Mouse (Mus musculus): Measurements from ENCODE around the gene Mas1. TPM values are rescaled to one million over a fixed set of nuclear protein-coding genes. Genes with fewer than 3 reads are reported as not detected.
"Not testable (repeated sequence)": the region's sequence is repeated elsewhere in the genome, so short reads cannot be mapped to it uniquely, and the experiment has no call there.

Gene Mas1
- total RNA-seq (2021): under 1 TPM; 0.18 to 0.90 TPM
- long read RNA-seq, experiment 1: 0 reads
- long read RNA-seq, experiment 2: 0 reads

DNA sequence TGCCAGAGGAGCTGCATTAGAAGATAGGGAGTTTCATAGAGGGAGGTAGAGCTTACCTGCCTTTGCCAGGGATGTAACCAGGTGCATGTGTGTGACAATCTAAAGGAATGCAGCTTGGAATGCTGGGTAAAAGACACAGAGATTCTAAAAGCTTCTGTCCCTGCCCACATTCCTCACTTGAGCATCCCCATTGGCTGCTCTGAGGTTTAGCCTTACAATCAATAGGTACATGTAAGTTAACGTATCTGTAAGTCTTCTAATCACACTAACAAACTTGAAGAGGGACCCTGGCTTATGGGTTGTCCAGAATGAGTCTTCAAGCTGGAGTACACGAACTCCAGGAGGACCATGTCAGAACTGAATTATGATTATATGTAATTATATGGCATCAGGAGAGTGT, at the start of gene Mas1:
Gene Mas1, minus strand, starts transcription at position 101 of the 400 bp plus-strand sequence.
- intact Hi-C loops (cut with DNase I; ENCODE audit: low total_unique reads): no loop called here
- DNase-seq: no peak

DNA sequence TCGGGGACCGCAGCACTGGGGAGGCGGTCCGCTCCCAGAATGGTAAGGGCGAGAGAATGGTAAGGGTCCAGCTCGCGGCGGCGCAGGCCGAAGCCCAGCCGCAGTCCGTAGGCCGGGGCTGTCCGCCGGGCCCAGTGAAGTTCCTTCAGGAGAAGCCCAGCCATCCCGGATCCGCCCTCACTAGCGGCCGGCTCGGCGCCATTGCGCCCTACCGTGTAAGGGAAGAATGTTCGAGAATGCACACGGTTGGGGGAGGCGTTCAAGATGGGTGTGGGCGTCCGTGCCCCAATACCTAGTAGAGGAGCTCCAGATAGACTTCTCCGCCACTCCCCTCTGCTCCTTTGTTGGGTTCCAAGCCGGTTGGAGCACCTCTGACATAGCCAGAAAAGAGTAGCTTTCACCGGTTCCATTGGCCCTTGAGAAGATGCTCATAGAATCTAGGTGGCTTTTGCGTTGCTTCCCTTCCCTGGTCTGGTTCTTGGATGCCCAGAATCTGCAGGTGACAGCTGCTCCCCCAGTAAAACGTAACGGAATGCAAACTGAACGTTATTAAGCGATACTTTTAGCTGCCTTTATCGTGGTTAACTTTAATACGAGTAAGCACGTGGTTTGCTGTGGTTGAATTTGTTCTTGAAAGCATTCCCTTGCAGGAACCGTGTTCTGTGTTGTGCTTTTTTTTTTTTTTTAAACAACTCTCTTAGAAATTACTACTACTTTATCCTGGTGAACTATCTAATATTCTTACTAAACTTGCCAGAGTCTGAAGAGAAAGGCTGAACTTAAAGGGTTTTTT, 48.8 kb upstream of the Mas1 start:
- intact Hi-C loops (cut with DNase I; ENCODE audit: low total_unique reads): loop anchor here (10.0 kb wide), 1 partner anchor 68 kb away; no protein-coding TSS in a partner anchor
- peak; percentile 45 for DNase-seq

DNA sequence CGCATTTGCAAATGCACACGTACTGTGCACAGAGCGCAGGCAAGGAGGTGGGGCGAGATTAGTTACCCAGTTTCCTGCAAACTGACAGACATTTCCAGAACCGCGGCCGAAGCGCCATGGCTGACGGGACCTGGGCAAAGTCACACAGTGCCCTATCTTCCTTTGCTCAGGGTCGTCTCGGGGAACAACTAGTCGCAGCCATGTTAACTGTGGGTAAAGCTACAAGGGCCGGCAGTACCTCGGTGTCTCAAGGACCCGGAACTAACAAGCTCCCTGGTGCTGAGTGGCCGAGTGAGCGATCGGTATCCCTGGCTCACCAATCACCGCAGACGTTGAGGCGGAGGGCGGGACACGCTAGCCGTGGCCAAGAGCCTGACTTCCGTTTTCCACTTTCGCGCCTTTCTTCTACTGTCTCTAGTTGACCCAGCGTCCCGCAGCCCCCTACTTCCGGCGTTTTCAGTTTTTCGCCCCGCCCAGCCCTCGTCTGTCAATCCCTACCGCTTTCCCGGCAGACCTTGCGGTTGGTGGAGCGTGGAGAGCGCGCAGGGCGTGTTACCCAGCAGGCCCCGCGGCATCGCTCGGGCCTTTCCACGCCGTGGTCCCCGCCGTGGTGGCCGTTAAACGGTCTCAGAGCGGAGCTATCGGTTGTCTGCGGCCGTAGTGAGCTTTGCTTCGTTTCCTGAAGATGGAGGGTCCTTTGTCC, 48.1 kb upstream of the Mas1 start, which contains the start of gene Mrpl18:
Gene Mrpl18, minus strand, starts transcription at position 465 of the 703 bp plus-strand sequence.
- DNase-seq: peak; percentile 99
- intact Hi-C loops (cut with DNase I; ENCODE audit: low total_unique reads): loop anchor here (10.0 kb wide), 1 partner anchor 69 kb away; no protein-coding TSS in a partner anchor

DNA sequence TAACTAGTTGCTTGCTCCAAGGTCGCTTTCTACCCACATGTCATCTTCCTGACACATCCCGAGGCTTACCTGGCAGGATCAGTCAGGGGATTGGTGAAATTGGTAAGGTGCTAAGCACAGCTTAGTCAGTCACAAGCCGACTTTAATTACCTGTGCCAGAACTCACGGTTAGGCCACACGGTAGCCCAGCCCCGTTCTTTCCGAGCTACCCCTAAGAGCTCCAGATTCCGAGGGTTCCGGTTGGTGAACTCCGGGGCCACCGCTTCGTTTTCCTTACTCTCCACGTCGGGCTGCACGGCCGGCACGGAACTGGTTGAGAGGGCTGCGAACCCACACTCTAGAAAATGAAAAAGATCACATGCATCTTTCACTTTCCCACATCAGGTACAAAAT, 47.5 kb upstream of the Mas1 start, which contains the start of gene Tcp1:
Gene Tcp1, plus strand, starts transcription at position 214 of the 393 bp plus-strand sequence.
- no peak for DNase-seq
- intact Hi-C loops (cut with DNase I; ENCODE audit: low total_unique reads): loop anchor here (10.0 kb wide), 1 partner anchor 69 kb away; no protein-coding TSS in a partner anchor

DNA sequence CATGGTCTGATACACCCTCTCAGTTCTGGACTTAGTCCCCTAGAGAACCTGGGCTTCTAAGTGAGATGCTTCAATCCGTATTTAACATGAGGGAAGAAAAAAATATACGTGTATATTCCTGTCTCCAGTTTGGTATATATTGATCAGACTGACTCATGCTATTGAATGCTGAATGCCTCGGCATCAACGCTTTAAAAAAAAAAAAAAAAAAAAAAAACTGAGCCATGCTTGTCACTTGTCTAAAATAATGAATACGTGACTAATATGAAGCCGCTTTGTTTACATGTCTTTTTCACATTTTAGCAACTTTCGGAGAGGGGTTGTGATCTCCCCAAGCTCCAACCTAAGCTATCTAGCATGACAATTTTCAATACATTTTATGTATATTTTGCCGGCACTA, 42.4 kb upstream of the Mas1 start:
- DNase-seq: no peak
- intact Hi-C loops (cut with DNase I; ENCODE audit: low total_unique reads): loop anchor here (10.0 kb wide), 1 partner anchor 74 kb away; no protein-coding TSS in a partner anchor

DNA sequence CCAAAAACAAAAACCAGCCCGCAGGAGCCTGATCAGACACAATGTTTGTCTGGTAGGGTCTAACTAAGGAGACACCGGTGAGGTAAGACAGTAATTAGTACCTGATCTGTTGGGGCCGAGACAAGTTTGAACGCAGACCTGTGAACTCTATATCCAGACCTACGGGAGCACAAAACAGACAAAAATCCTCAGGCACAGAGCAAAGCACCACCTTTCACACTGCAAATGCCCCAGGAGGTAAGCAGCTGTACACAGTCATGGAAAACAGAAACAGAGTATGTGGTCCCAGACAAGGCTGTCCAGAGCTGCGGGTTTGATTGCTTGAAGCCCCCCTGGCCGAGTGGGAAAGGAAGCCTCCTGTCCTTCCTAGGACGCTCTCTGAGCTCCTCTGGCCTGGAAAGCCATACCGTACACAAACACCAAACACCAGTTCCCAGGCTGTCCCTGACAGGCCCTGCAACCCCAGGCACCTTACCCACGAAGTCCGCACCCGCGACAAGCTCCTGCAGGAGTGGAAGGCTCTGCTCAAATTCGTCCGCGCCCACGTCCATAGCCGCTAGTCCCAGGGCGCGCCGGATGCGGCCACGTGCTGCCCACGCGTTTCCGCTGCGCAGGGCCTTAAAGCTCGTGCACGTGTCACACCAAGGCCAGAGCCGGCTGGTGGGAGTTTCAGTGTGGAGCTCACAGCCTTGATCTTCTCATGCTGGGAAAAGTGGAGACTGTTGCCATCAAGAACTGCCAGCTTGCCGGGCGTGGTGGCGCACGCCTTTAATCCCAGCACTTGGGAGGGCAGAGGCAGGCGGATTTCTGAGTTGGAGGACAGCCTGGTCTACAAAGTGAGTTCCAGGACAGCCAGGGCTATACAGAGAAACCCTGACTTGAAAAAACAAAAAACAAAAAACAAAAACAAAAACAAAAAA, 41.7 kb upstream of the Mas1 start, which contains the start of gene Pnldc1:
Gene Pnldc1, minus strand, starts transcription at position 870 of the 920 bp plus-strand sequence.
- intact Hi-C loops (cut with DNase I; ENCODE audit: low total_unique reads): loop anchor here (10.0 kb wide), 1 partner anchor 75 kb away; no protein-coding TSS in a partner anchor
- no peak for DNase-seq

DNA sequence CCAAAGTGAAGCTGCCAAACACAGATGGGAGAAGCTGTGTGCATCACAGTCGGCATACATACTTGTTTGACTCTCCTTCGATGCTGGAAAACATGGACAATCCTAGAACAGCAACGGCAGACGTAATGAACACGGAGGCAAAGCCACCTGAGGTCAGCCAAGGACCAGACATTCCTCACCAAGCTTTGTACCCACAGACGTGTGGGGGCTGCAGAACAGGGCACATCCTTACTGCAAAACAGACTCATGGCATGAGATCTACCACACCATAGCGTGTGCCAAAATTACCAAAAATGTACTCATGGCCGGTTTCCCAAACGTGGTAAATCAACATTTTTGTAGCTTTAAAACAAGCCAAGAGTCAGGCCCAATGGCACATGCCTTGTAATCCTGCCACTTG, 38.5 kb upstream of the Mas1 start:
- DNase-seq: no peak
- intact Hi-C loops (cut with DNase I; ENCODE audit: low total_unique reads): no loop called here

DNA sequence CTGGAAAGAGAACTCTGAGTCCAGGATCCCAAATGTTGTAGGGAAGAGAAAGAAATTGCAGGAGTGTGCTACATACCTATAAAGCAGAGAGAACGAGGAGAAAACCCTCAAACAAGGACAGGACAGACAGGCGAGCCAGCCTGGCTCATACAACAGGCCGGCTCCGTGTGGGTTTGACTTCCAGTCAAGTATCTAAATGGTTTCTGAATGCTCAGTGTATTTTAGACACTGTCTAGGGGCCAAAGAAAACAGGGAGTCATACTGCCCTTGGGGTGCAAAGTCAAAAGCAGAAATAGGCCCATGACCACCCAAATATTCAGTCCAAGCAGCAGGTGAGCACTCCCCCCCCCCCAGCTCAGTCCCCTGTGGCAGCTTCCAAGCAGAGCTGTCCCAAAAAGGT, 37.9 kb upstream of the Mas1 start:
- intact Hi-C loops (cut with DNase I; ENCODE audit: low total_unique reads): no loop called here
- no peak for DNase-seq

DNA sequence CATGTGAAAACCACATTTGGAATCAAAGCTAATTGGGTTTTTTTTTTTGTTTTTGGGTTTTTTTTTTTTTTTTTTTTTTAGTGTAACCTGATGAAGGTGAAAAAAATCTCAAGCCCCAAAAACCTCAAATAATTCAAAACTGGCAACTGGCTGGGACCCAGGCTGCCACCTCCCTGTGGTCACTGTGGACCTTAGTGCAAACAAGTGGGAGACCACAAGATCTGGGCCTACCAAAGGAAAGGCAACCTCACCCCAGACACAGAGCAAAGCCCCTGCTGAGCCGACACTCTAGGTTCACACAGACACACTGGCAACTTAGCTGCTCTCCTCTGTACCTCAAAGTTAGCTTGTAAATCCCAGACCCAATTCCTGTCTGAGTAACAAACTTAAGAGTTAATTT, 36.4 kb upstream of the Mas1 start:
- intact Hi-C loops (cut with DNase I; ENCODE audit: low total_unique reads): no loop called here
- DNase-seq: no peak

DNA sequence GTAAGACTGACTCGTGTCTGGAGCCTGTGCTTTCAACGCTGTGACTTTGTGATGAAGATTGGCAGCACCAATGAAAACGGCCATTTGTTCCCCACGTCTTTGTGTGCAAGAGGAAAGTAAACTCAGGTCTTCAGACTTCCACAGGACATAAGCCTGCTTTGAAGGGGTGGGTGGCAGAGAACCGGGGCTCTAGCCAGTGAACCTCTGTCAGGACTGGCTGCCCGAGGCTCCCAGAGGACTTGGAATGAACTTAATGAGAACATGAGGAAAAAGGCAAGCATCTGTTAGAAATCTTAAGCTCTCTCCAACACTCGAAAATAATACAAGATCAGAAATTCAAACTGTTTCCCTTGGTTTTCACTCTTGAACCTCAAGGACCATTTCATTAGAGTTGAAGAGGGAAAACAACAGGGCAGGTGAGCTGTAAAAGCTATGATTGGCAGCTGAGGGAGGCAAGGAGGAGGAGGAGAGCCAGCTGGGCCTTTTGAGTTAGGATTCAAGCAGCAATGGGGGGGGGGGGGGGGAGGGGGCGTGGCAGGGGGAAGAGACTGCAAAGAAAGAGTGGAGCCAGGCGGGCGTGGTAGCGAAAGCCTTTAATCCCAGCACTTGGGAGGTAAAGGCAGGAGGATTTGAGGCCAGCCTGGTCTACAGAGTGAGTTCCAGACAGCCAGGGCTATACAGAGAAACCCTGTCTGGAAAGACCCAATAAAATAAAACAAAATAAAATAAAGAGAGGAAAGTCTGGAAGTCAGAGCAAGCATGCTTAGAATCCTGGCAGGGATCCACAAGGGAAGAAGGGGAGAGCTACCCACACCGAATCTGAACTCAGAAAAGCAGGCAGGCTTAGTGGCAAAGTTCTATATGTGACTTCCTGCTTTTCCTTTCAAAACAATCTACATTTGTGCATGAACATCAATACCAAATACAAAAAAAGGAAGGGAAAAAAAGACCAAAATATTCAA, 35.7 kb upstream of the Mas1 start:
- DNase-seq: no peak
- intact Hi-C loops (cut with DNase I; ENCODE audit: low total_unique reads): no loop called here

DNA sequence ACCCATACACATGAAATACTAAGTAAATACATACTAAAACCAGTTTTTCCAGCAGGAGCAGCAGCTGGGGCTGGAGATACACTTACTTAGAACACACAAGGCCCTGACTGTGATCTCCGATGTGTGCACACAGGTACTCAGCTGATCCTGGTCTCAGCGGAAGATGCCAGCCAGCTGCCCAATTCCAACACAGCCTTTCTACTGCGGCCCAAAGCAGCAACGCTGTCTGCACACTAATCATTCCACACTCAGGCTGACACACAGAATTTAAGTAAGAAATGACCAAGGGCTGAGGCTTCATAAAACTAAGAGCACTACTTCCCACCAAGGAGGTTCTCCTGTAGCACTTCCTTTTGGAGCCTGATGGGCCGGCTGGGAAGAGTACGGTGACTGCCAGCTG, 34.3 kb upstream of the Mas1 start:
- intact Hi-C loops (cut with DNase I; ENCODE audit: low total_unique reads): no loop called here
- DNase-seq: no peak

DNA sequence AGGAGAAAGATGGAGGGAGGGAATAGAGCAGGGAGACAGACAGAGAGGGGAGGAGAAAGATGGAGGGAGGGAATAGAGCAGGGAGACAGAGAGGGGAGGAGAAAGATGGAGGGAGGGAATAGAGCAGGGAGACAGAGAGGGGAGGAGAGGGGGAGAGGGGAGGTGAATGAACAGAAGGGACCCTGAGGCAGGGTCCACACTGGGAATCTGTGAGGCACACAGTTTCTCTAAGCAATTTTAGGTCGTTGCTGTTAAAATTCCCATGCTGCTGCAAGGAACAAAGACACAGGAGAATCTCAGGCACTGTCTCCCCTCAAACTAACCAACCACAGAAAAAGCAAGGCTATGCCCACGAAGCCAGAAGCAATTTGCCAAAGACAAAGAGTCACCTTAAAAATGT, 30.7 kb upstream of the Mas1 start:
- DNase-seq; intact Hi-C loops (cut with DNase I; ENCODE audit: low total_unique reads): not testable (repeated sequence)

DNA sequence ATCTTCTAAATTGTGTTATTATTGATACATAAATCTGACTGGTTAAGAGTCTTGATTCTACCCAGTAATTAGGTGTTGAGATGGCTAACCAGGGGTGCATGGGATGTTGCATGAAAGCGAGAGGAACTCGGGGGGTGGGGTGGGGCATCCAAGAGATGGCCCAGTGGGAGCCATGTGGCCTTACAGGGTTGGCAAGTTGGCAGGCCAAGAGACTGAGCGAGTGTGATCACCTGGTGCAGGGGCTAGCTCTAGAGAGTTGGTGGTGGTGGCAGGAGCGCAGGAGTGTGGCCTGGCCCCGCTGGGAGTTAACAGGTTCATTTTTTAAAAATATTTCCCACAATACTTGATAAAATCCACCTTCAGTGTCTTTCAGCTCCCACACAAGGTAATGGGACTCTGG, 29.7 kb upstream of the Mas1 start:
- intact Hi-C loops (cut with DNase I; ENCODE audit: low total_unique reads): no loop called here

DNA sequence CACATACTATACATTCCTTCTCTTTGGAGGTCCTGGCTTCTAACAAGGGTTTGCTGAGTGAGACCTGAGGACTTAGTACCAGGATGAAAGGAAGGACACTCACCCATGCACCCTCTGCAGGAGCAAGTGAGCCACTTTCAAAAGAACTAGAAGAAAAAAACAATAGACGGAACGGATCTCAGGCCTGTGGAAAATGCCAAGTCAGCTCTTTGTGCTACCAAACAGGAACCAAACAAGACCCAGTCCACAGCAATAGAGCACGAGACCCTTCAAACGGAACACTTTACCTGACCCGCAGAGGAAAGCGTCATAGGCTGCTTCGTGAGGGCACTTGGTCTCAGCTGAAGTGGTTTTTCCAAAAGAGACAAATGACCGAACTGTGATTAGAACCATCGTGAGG, 24.1 kb upstream of the Mas1 start:
- no peak for DNase-seq
- intact Hi-C loops (cut with DNase I; ENCODE audit: low total_unique reads): no loop called here

More for the DNA sequence above, 29.7 kb upstream of the Mas1 start:
- DNase-seq: no peak

DNA sequence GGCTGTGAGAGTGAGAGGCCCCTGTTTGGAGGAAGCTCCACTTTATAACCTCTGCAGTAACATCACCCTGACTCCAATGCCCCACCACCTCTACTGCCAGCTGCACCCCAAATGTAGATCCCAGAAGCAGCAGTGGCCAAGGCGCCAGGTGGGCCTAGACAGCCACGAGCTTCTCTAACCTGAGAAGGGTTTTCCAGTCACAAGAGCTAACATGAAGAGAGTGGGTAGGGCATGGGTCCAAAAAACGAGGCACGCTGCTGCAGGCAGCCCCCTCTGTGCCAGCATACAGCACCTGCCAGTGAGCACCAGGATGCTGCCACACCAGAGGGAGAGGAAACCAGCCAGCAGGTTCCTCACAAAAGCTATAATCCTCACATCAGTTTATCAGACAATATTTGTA, 23.1 kb upstream of the Mas1 start:
- no peak for DNase-seq
- intact Hi-C loops (cut with DNase I; ENCODE audit: low total_unique reads): no loop called here

DNA sequence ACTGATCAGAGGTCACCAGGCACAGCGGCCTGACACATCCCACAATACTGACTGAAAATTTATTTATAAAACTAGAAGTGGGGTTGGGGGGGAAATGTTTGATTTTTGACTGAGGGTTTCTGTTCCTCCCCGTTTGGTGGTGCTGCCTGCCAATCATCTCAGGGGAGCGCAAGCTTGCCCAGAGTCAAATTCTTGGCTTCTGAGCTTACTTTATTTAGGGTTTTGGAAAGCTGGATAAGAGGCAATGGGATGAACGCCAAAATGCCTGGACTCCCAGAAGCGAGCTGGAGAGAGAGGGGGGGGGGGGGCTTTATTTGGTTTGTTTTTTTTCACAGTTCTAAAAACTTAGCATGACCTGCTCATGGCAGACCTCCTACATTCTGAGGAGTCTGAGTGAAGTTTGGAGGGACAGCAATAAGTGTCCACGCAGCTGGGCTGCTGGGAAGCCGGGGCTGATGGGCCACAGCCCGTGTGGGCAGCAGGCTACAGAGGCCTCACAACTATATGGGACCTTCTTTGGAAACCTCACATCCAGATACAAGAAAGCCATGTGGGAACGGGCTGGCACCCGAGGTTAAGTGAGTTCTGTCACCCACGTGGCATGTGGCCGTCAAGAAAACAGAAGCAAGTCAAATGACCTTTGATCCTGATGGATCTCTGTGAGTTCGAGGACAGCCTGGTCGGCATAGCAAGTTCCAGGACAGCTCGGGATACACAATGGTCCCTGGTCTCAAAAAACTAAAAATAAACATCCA, 19.3 kb upstream of the Mas1 start:
- intact Hi-C loops (cut with DNase I; ENCODE audit: low total_unique reads): no loop called here
- no peak for DNase-seq

DNA sequence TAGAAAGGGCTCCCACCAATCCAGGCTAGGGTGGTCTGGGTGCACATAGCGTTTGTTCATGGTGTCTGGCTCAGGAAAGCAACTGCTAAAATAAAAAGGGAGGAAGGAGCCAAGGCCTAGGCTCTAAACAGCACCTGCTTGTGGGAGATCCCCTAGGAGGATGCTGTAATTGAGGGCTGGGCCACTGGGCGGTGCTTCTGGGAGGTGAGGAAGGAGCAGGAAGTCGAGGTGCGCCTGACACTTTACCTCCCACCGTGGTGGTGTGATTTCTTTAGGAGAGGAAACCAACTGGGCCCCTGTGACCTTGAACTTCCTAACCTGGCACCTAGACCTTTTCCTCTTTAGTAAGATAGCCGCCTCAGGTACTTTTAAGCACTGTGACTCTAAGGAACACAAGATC, 18.7 kb upstream of the Mas1 start:
- intact Hi-C loops (cut with DNase I; ENCODE audit: low total_unique reads): no loop called here

More for the DNA sequence above, 18.7 kb upstream of the Mas1 start:
- no peak for DNase-seq
